Mouse (Mus musculus) testis, adult 2 months (tissue): ENCODE data around the gene Ccdc80.

Experiments
- CTCF ChIP-seq: fragments of 200-500 bp; IDR thresholded peaks from 2 replicates; pipeline ENCODE4 v1.5.1; 2012; ENCODE audit warnings: low read depth, mild to moderate bottlenecking, inconsistent platforms, low read length, moderate library complexity; ENCODE audit not compliant: control insufficient read depth, insufficient read depth, insufficient replicate concordance
- POLR2A ChIP-seq: fragments of 200-500 bp; IDR thresholded peaks from 2 replicates; pipeline ENCODE4 v1.6.1; 2012; ENCODE audit warnings: low read depth, mild to moderate bottlenecking, inconsistent platforms, low read length, moderate library complexity; ENCODE audit not compliant: control insufficient read depth

DNA sequence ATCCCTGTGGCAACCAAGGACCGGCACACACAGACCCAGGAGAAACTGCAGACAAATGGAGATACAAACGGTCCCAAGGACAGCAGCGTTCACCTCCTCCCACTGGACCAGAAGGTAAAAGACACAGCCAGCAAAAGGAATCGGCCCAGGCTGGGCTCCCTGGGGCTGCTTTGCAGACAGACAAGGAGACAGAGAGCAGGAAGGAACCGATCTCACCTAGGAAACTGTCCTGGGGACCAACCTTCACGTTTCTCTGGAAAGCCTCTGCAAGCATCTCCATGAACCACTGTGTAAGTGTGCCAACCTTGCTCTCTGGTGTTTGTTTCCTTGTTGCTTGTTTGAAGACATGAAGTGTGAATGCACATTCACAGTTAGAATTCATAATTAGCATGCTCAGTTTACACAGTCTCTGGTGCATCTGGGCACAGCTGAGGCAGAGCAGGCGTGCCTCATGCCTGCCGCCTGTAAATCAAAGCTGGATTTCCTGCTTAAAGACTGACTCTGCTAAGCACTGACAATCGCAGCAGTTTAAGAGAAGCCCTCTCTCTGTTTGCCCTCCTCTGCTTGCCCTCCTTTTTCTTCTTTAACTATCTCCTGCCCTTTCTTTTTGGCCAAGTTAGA is 1.0 kb downstream of the Ccdc80 start:
- TF ChIP-seq CTCF, result no peak
- TF ChIP-seq POLR2A, result no peak
